Mouse (Mus musculus) kidney, embryonic 14.5 days (tissue): Measurements from ENCODE around the gene Myf6. TPM values are rescaled to one million over a fixed set of nuclear protein-coding genes. Genes with fewer than 3 reads are reported as not detected.

Source experiments
- ATAC-seq: fragments of 200-750 bp; cut with Nextera tagmentation; 2 replicates; pipeline ENCODE4 v1.8.0; 2017; ENCODE audit warnings: moderate number of reproducible peaks, mild to moderate bottlenecking, moderate TSS enrichment, moderate library complexity; ENCODE audit not compliant: low FRiP score, low TSS enrichment
- H3K27ac ChIP-seq: fragments of 300-500 bp; sonication (generic); 2 replicates; pipeline ENCODE4 v1.5.1; 2014; ENCODE audit warnings: low read depth, mild to moderate bottlenecking, low read length, moderate library complexity, mixed read lengths
- H3K27me3 ChIP-seq: fragments of 300-500 bp; sonication (generic); 2 replicates; pipeline ENCODE4 v1.6.1; 2014; ENCODE audit warnings: mild to moderate bottlenecking, low read length; ENCODE audit not compliant: control insufficient read depth, insufficient read depth
- H3K36me3 ChIP-seq: fragments of 300-500 bp; sonication (generic); 2 replicates; pipeline ENCODE4 v1.6.1; 2014; ENCODE audit warnings: low read length, mixed read lengths; ENCODE audit not compliant: control insufficient read depth, insufficient read depth
- H3K4me1 ChIP-seq: fragments of 300-500 bp; sonication (generic); 2 replicates; pipeline ENCODE4 v1.6.1; 2014; ENCODE audit warnings: low read length, mixed read lengths; ENCODE audit not compliant: control insufficient read depth, insufficient read depth
- H3K4me2 ChIP-seq: fragments of 300-500 bp; sonication (generic); replicated peaks from 2 replicates; pipeline ENCODE4 v1.6.1; 2014; ENCODE audit warnings: low read depth, mild to moderate bottlenecking, low read length
- H3K4me3 ChIP-seq: fragments of 300-500 bp; sonication (generic); 2 replicates; pipeline ENCODE4 v1.5.1; 2014; ENCODE audit warnings: mild to moderate bottlenecking, low read length
- H3K9ac ChIP-seq: fragments of 300-500 bp; sonication (generic); 2 replicates; pipeline ENCODE4 v1.6.1; 2014; ENCODE audit warnings: low read depth, mild to moderate bottlenecking, low read length, moderate library complexity
- H3K9me3 ChIP-seq: fragments of 300-500 bp; sonication (generic); 2 replicates; pipeline ENCODE4 v1.6.1; 2016; ENCODE audit warnings: low read length; ENCODE audit not compliant: control insufficient read depth
- WGBS: fragments of 180-500 bp; shearing (Covaris S2); extraction: QIAGEN DNeasy Blood & Tissue Kit; methylation state at CpG from one replicate; pipeline ENCODE4 v1.1.7; 2014; 5-methylcytosine and 5-hydroxymethylcytosine counted together
- microRNA-seq: library from miRNA; unstranded; fragments of <30 nt; microRNA quantifications from one replicate; pipeline ENCODE4, GENCODE M21; 2016
- polyA plus RNA-seq: library from polyadenylated mRNA; unstranded; fragments of >200 nt; fragmentation: Nextera tagmentation; extraction: Ambion mirVana; gene quantifications from 2 replicates; pipeline ENCODE4 v1.2.1, GENCODE M21; 2014

Gene Myf6
- polyA plus RNA-seq, 1 experiment from 2014 or later = not detected

DNA sequence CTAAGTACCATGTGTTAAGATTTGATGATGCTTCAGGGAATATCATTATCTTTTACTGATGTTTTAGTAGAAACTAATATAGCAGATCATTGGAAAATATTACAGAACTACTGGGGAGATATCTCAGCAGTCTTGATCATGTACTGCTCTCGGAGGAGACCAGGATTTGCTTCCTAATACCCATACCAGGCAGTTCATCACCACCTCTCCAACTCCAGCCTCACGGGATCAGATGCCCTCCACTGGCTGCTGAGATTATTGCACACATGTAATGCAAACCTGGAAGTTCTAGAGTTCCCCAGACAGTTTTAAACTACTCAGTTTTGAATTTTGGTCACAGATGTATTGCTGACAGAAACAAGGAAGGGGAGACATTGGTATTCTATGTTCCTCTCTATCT, 21.0 kb downstream of the Myf6 start:
- Histone ChIP-seq H3K4me3 (no peak overlapping the region), H3K4me2 (no peak overlapping the region), H3K27ac (no peak overlapping the region), H3K4me1 (no peaks in the 10 kb centered on the region), H3K9me3 (no peaks in the 10 kb centered on the region), H3K36me3 (no peaks in the 10 kb centered on the region), H3K27me3 (no peaks in the 10 kb centered on the region), H3K9ac (no peak overlapping the region)
- ATAC-seq = no peak
- WGBS = 59% methylated on average over 2 of the region's 2 CpGs

GRCm38 (mm10) chr10:107471712-107472111, 22.8 kb downstream of the Myf6 start:
- H3K27ac ChIP-seq = no peak overlapping the region
- no peaks in the 10 kb centered on the region for H3K4me1 ChIP-seq
- no peak for ATAC-seq
- no peak overlapping the region for H3K9ac ChIP-seq
- H3K4me3 ChIP-seq = no peak overlapping the region
- no peaks in the 10 kb centered on the region for H3K36me3 ChIP-seq
- H3K9me3 ChIP-seq = no peaks in the 10 kb centered on the region
- H3K4me2 ChIP-seq = no peak overlapping the region
- no peaks in the 10 kb centered on the region for H3K27me3 ChIP-seq
- 72% methylated on average over 5 of the region's 5 CpGs for WGBS

DNA sequence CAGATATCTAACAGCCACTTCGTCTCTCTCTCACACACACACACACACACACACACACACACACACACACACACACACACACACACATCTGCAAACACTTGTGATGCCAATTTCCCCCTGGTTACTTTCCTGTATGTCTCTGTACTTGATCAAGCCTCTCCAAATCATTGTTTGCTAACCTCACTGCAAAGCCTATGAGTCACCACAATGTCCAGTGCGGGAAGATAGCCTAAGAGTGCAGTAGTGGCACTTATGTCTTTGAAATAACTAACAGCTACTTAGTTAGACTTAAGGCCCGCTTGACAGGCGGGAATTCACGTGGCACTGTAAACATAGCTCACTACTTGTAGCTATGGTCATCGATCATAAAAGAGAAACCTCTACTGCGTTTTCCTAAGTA, 26.7 kb downstream of the Myf6 start:
- H3K36me3 ChIP-seq = no peaks in the 10 kb centered on the region
- no peaks in the 10 kb centered on the region for H3K27me3 ChIP-seq
- H3K4me1 ChIP-seq = no peaks in the 10 kb centered on the region
- ATAC-seq = no peak
- H3K4me3 ChIP-seq = no peak overlapping the region
- H3K9me3 ChIP-seq = no peaks in the 10 kb centered on the region
- 88% methylated on average over 7 of the region's 7 CpGs for WGBS
- no peak overlapping the region for H3K4me2 ChIP-seq
- H3K9ac ChIP-seq = no peak overlapping the region
- H3K27ac ChIP-seq = no peak overlapping the region

DNA sequence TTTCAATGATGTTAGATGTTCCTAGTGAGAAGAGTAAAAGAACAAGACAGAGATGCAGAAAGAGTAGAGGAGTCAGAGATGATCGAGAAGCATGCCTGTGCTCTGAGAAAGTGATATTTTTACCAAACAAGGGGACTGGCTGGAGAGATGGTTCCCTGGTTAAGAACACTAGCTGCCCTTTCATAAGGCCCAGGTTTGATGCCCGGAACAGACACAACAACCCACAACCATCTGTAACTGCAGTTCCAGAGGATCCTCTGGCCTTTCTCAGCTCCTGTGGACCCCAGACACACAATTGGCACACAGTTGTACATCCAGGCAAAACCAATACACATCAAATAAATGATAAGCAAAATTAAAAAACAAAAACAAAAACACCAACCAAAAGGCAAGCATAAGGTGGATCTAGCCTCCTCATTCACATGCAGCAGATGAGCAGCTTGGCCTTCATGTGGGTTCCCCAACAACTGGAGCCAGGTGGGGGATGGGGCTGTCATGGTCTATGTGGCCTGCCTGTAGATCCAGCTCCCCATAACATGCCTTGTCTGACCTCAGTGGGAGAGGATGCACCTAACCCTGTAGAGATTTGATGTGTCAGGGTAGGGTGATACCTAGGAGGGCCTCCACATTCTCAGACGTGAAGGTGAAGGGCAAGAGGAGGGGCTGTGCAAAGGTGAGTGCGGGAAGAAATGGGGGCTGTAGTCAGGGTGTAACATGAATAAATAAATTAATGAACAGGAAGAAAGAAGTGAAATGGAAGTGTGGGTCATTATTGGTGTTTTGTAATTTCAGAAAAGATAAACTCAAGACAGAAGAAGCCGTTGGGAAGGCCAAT, 44.8 kb downstream of the Myf6 start:
- Histone ChIP-seq H3K27ac (no peak overlapping the region), H3K36me3 (no peaks in the 10 kb centered on the region), H3K4me2 (no peak overlapping the region), H3K4me1 (no peaks in the 10 kb centered on the region), H3K9me3 (no peaks in the 10 kb centered on the region), H3K4me3 (no peak overlapping the region), H3K27me3 (no peaks in the 10 kb centered on the region), H3K9ac (no peak overlapping the region)
- ATAC-seq = no peak
- WGBS = 85% methylated on average over 5 of the region's 5 CpGs

Small RNA genes within 50 kb of the gene (microRNA-seq; reads per million reads assigned to microRNA genes)
- gene Gm44403 = not detected

Other genes starting within 250 kb of the Myf6 start
- 1.3 and 2.7 TPM in 2 replicates for gene Lin7a, start 223.1 kb downstream of the Myf6 start, polyA plus RNA-seq
- gene Myf5, start 8.6 kb downstream of the Myf6 start, polyA plus RNA-seq = not detected in 2 replicates
- 0.09 TPM in 1 of 2 replicates, not detected in the other for gene Ptprq, start 225.3 kb upstream of the Myf6 start, polyA plus RNA-seq